Mouse (Mus musculus): ENCODE data around the gene St7. TPM values are rescaled to one million over a fixed set of nuclear protein-coding genes. Genes with fewer than 3 reads are reported as not detected.

Gene St7
- polyA plus RNA-seq, 1 experiment from 2014 or later = 23.8 TPM

Other genes with a start within 250 kb of the St7 start
- 0.86 and 0.95 TPM in 2 replicates for gene Met, start 229.1 kb upstream of the St7 start, polyA plus RNA-seq (2016; fragmentation: Nextera tagmentation; extraction: Ambion mirVana)
- gene Capza2, start 56.7 kb upstream of the St7 start, polyA plus RNA-seq (2016; fragmentation: Nextera tagmentation; extraction: Ambion mirVana) = 228 and 233 TPM in 2 replicates

Measured in midbrain, embryonic 10.5 days (tissue).